ENCODE assay signal across 21 mouse cellular contexts in the genomic region with DNA sequence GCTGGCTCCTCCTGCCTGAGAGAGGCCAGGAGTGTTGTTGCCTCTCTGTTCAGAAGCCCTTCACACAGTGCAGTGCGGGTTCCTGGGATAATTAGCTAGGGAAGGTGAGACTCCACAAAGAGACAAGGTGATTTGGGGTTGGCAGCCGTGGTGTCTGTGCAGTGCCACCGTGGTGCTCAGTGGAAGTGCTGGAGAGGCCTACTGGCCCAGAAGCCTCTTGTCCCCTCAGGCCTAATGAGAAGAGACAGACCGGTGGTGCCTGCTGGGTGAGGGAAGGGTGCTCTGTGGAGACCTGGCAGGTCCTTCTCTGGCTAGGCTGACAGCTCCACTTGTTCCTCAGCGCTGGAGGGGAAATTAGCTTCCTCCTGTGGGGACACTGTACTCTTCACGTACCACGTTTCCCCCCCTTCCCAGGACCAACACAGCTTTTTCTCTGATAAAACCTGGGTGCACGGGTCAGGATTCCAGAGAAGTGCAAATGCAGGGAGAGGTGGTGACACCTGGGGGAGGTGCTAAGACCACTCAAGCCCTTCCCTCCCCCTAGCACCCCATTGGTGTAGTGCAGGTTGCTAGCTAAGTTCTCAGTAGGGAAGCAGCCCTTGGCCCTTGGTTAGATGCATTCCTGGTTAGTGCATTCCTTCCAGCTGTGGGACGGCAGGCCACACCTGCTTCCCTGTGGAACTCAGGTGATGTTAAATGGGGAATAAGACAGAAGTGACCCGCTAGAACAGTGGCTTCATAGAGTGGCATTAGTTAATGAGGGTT.
DNase-seq lines count a peak whose midpoint lies in the region; ATAC-seq and TF ChIP-seq lines count a peak whose summit lies in the region.
"Had no signal": no experiment of that assay in that cellular context is flagged by ENCODE, and none has a peak within 500 bp of the region (broad histone marks: within the 10 kb centered on the region; RNA-seq: fewer than 3 reads in every experiment).

No protein-coding gene starts in this region.

- no peak for ATAC-seq in hindbrain, embryonic 13.5 days (ENCODE audit: low FRiP score)
- no peak for ATAC-seq in hindbrain, embryonic 12.5 days (ENCODE audit: low FRiP score)
- ATAC-seq: forebrain, embryonic 15.5 days; intestine, embryonic 16.5 days had no signal

- peak; percentile 13 for DNase-seq in WW6 (ENCODE audit: low read depth, low spot score)
- peak; percentile 54 to 70 for DNase-seq in cerebellum, adult 2 months
- peak; percentile 44 to 48 for DNase-seq in cerebellum, postnatal 36 days
- no peak for DNase-seq in lung, postnatal 4 days
- DNase-seq in layer of hippocampus, postnatal 14 days (ENCODE audit: low spot score in 2 of 2), result no peak
- DNase-seq: adrenal gland, adult 8-10 months; gastrocnemius, postnatal 25 days; kidney, postnatal 4 days; thymus, postnatal 14 days had no signal

- no peaks in the 10 kb centered on the region for H3K27me3 ChIP-seq in hindbrain, embryonic 13.5 days
- no peaks in the 10 kb centered on the region for H3K27me3 ChIP-seq in hindbrain, embryonic 12.5 days
- H3K27me3 ChIP-seq in cerebellum, adult 2 months (ENCODE audit: control insufficient read depth, insufficient read depth, low read length), result no peaks in the 10 kb centered on the region
- H3K27me3 ChIP-seq: CH12.LX; forebrain, embryonic 15.5 days; lung, embryonic 15.5 days; neural tube, embryonic 12.5 days had no signal

- TF ChIP-seq CTCF in cerebellum, adult 2 months (IDR thresholded peaks at IDR 0.05; ENCODE audit: borderline replicate concordance, insufficient read depth, low read depth, low read length), result no peak

- H3K9ac ChIP-seq in hindbrain, embryonic 13.5 days, result no peak overlapping the region
- no peak overlapping the region for H3K9ac ChIP-seq in hindbrain, embryonic 12.5 days
- H3K9ac ChIP-seq: embryonic facial prominence, embryonic 12.5 days; forebrain, embryonic 15.5 days; liver, embryonic 14.5 days; lung, embryonic 15.5 days; neural tube, embryonic 12.5 days had no signal

- WGBS in hindbrain, embryonic 13.5 days, result 47% methylated on average over 10 of the region's 10 CpGs
- 33% methylated on average over 10 of the region's 10 CpGs for WGBS in hindbrain, embryonic 12.5 days
- WGBS in cerebellum, adult 2 months, result 33% methylated on average over 10 of the region's 10 CpGs

- H3K27ac ChIP-seq in hindbrain, embryonic 13.5 days, result peak overlapping the region; percentile 8; the same call in 1 of the 2 replicates
- no peak overlapping the region for H3K27ac ChIP-seq in hindbrain, embryonic 12.5 days
- no peak overlapping the region for H3K27ac ChIP-seq in cerebellum, adult 2 months (ENCODE audit: insufficient read depth, low read length)
- H3K27ac ChIP-seq: embryonic facial prominence, embryonic 12.5 days; forebrain, embryonic 15.5 days; heart, embryonic 10.5 days; liver, embryonic 14.5 days; lung, embryonic 15.5 days; macrophage; midbrain, embryonic 10.5 days; neural tube, embryonic 12.5 days had no signal

- no peaks in the 10 kb centered on the region for H3K36me3 ChIP-seq in hindbrain, embryonic 13.5 days
- no peaks in the 10 kb centered on the region for H3K36me3 ChIP-seq in hindbrain, embryonic 12.5 days
- H3K36me3 ChIP-seq: embryonic facial prominence, embryonic 12.5 days; forebrain, embryonic 15.5 days; heart, embryonic 10.5 days; lung, embryonic 15.5 days; midbrain, embryonic 10.5 days; neural tube, embryonic 12.5 days had no signal

- no peak overlapping the region for H3K4me3 ChIP-seq in hindbrain, embryonic 13.5 days
- H3K4me3 ChIP-seq in hindbrain, embryonic 12.5 days, result no peak overlapping the region
- H3K4me3 ChIP-seq in cerebellum, adult 2 months (replicated peaks; ENCODE audit: insufficient read depth, low read depth, low read length), result no peak overlapping the region
- H3K4me3 ChIP-seq: embryonic facial prominence, embryonic 12.5 days; forebrain, embryonic 15.5 days; heart, embryonic 10.5 days; lung, embryonic 15.5 days; midbrain, embryonic 10.5 days; neural tube, embryonic 12.5 days had no signal

- TF ChIP-seq POLR2A in cerebellum, adult 2 months (IDR thresholded peaks at IDR 0.05; ENCODE audit: borderline replicate concordance, insufficient read depth, low read length), result no peak

- peaks cover 10% of the 10 kb centered on the region for H3K4me1 ChIP-seq in hindbrain, embryonic 13.5 days (replicated peaks)
- 0 out of 2 replicates have a peak, but pooled peaks cover 2% of the 10 kb centered on the region for H3K4me1 ChIP-seq in hindbrain, embryonic 12.5 days
- H3K4me1 ChIP-seq in cerebellum, adult 2 months (ENCODE audit: control insufficient read depth, insufficient read depth, low read length), result peaks cover 16% of the 10 kb centered on the region
- H3K4me1 ChIP-seq: embryonic facial prominence, embryonic 12.5 days; forebrain, embryonic 15.5 days; heart, embryonic 10.5 days; lung, embryonic 15.5 days; midbrain, embryonic 10.5 days; neural tube, embryonic 12.5 days had no signal

- no peaks in the 10 kb centered on the region for H3K9me3 ChIP-seq in hindbrain, embryonic 13.5 days
- H3K9me3 ChIP-seq in hindbrain, embryonic 12.5 days (replicated peaks), result no peaks in the 10 kb centered on the region
- H3K9me3 ChIP-seq: embryonic facial prominence, embryonic 12.5 days; forebrain, embryonic 15.5 days; heart, embryonic 10.5 days; lung, embryonic 15.5 days; midbrain, embryonic 10.5 days; neural tube, embryonic 12.5 days had no signal

- no peak overlapping the region for H3K4me2 ChIP-seq in hindbrain, embryonic 13.5 days
- no peak overlapping the region for H3K4me2 ChIP-seq in hindbrain, embryonic 12.5 days (replicated peaks)
- H3K4me2 ChIP-seq: embryonic facial prominence, embryonic 12.5 days; forebrain, embryonic 15.5 days; lung, embryonic 15.5 days; neural tube, embryonic 12.5 days had no signal

Comparison
In these comparisons a context has a peak if more than half of its experiments do, and no peak if none do; other contexts are left out.
1. DNase-seq: peak in WW6 (single experiment), cerebellum, adult 2 months (2 of 2) and cerebellum, postnatal 36 days (2 of 2); none in lung, postnatal 4 days (0 of 2) and layer of hippocampus, postnatal 14 days (0 of 2).